Mouse (Mus musculus): ENCODE data around the gene 5430427O19Rik. TPM values are rescaled to one million over a fixed set of nuclear protein-coding genes. Genes with fewer than 3 reads are reported as not detected.

5430427O19Rik gene
- total RNA-seq, 2 experiments from 2014 or later, result 1.7 to 2.3 TPM

Other genes starting within 250 kb of the 5430427O19Rik start
- 14.1 and 15.3 TPM in 2 replicates for gene Gk, start 93.5 kb upstream of the 5430427O19Rik start, total RNA-seq (2014; fragmentation: Nextera tagmentation)
- gene Gk, start 93.5 kb upstream of the 5430427O19Rik start, total RNA-seq (2017), result 11.0 and 13.8 TPM in 2 replicates
- not detected in 2 replicates for gene Samt3, start 173.8 kb downstream of the 5430427O19Rik start, total RNA-seq (2014; fragmentation: Nextera tagmentation)
- gene Samt3, start 173.8 kb downstream of the 5430427O19Rik start, total RNA-seq (2017), result not detected in 2 replicates

All from megakaryocyte-erythroid progenitor cell, adult 5-6 weeks (primary cell).